Mouse (Mus musculus): ENCODE results near the gene Egr4. TPM values are rescaled to one million over a fixed set of nuclear protein-coding genes. Genes with fewer than 3 reads are reported as not detected.

Gene Egr4
- polyA plus RNA-seq, 1 experiment from 2014 or later, result not detected

DNA sequence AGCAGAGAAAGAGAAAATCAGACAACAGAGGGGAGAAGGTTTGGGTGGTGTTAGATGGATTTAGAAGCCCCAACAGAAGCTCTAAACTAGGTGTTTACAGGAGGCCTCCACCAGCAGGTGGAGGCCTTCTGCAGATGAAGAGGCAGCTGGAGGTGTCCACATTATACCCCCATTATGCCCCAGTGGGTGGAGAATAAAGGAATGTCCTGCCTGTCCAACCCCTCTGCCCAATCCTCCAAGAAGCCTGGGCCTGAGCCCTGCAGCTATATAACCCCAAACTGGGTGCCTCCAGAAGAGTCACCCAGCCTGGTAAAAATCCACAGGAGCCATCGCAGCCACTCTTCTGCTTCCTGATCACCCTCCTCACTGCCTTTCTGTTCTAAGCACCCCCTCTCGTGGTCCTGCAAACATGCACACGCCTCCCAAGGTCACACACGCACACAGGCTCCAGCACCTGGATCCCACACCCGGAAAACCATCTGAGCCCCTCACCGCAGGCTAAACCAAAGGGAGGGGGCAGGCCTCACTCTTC lies 11.8 kb downstream of the Egr4 start:
- Histone ChIP-seq H3K9ac (ENCODE audit: low read length) (no peak overlapping the region), H3K4me3 (replicated peaks; ENCODE audit: low read length) (no peak overlapping the region), H3K36me3 (ENCODE audit: control insufficient read depth, insufficient read depth, low read length) (no peaks in the 10 kb centered on the region), H3K9me3 (replicated peaks; ENCODE audit: control insufficient read depth, low read length) (no peaks in the 10 kb centered on the region), H3K27me3 (ENCODE audit: control insufficient read depth, insufficient read depth, low read length) (peaks cover 8% of the 10 kb centered on the region; the same call in 1 of the 2 replicates), H3K4me2 (ENCODE audit: low read depth, low read length) (peak overlapping the region; percentile 91), H3K27ac (ENCODE audit: low read length) (no peak overlapping the region), H3K4me1 (ENCODE audit: control insufficient read depth, insufficient read depth, low read length) (no peaks in the 10 kb centered on the region; the same call in 1 of the 2 replicates)
- 18% methylated on average over 6 of the region's 6 CpGs for WGBS
- ATAC-seq (ENCODE audit: insufficient read depth, low FRiP score), result no peak

DNA sequence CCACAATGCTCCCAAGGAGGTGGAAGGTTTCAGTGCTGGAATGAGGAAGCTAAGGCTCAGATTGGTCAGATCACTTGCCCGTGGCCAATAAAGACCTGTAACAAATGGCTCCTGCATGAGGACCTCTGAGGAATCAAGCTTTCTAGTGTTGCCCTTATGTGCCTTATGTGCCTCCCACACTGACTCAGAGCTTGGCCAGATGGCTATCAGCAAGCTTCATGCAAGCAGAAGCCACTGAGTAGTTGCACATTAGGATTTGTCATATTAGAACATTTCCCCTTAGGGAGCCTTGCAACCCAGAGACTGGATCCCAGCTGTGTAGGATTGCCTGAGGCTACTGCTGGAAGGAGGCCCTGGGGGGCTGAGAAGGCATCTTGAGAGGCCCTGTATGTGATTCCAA lies 13.0 kb downstream of the Egr4 start:
- ATAC-seq (ENCODE audit: insufficient read depth, low FRiP score), result no peak
- Histone ChIP-seq H3K27ac (ENCODE audit: low read length) (no peak overlapping the region), H3K4me3 (replicated peaks; ENCODE audit: low read length) (no peak overlapping the region), H3K9ac (ENCODE audit: low read length) (no peak overlapping the region), H3K4me2 (ENCODE audit: low read depth, low read length) (no peak overlapping the region), H3K36me3 (ENCODE audit: control insufficient read depth, insufficient read depth, low read length) (no peaks in the 10 kb centered on the region), H3K9me3 (replicated peaks; ENCODE audit: control insufficient read depth, low read length) (no peaks in the 10 kb centered on the region), H3K4me1 (ENCODE audit: control insufficient read depth, insufficient read depth, low read length) (no peaks in the 10 kb centered on the region; the same call in 1 of the 2 replicates), H3K27me3 (ENCODE audit: control insufficient read depth, insufficient read depth, low read length) (peaks cover 8% of the 10 kb centered on the region; the same call in 1 of the 2 replicates)
- 60% methylated on average over 1 of the region's 1 CpGs for WGBS

DNA sequence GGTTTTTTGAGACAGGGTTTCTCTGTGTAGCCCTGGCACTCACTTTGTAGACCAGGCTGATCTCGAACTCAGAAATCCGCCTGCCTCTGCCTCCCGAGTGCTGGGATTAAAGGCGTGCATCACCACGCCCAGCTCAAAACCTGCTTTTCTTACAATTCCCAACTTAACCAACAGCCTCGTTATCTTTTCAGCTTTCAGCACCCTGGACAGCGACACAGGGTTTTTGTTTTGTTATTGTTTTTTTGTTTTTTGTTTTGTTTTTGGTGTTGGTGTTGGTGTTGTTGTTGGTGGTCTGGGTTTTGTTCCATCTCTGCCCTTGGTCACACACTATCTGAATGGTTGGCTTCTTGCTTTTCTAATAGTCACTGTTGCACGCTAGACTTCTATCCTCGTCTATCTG lies 15.2 kb downstream of the Egr4 start:
- no peak for ATAC-seq (ENCODE audit: insufficient read depth, low FRiP score)
- Histone ChIP-seq H3K9ac (ENCODE audit: low read length) (no peak overlapping the region), H3K4me3 (replicated peaks; ENCODE audit: low read length) (no peak overlapping the region), H3K4me1 (ENCODE audit: control insufficient read depth, insufficient read depth, low read length) (no peaks in the 10 kb centered on the region; the same call in 1 of the 2 replicates), H3K4me2 (ENCODE audit: low read depth, low read length) (no peak overlapping the region), H3K27ac (ENCODE audit: low read length) (no peak overlapping the region), H3K9me3 (replicated peaks; ENCODE audit: control insufficient read depth, low read length) (no peaks in the 10 kb centered on the region), H3K36me3 (ENCODE audit: control insufficient read depth, insufficient read depth, low read length) (no peaks in the 10 kb centered on the region), H3K27me3 (ENCODE audit: control insufficient read depth, insufficient read depth, low read length) (no peaks in the 10 kb centered on the region)
- 58% methylated on average over 9 of the region's 9 CpGs for WGBS

DNA sequence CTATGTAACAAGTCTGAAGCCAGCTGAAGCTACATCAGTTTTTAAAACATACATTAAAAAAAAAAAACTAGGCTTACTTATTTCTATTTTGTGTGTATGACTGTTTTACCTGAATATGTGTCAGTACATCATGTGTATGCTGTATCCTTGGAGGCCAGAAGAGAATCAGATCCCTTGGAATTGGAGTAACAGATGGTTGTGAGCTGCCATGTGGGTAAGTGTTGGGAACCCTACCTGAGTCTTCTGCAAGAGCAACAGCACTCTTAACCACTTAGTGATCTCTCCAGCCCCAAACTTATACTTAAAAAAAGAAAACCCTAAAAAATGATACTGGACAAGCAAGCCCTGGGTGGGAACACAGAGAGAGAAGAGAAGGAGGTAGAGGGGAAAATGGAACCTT lies 16.4 kb downstream of the Egr4 start:
- Histone ChIP-seq H3K27ac (ENCODE audit: low read length) (no peak overlapping the region), H3K4me3 (replicated peaks; ENCODE audit: low read length) (no peak overlapping the region), H3K9me3 (replicated peaks; ENCODE audit: control insufficient read depth, low read length) (no peaks in the 10 kb centered on the region), H3K36me3 (ENCODE audit: control insufficient read depth, insufficient read depth, low read length) (no peaks in the 10 kb centered on the region), H3K4me1 (ENCODE audit: control insufficient read depth, insufficient read depth, low read length) (no peaks in the 10 kb centered on the region; the same call in 1 of the 2 replicates), H3K4me2 (ENCODE audit: low read depth, low read length) (no peak overlapping the region), H3K9ac (ENCODE audit: low read length) (no peak overlapping the region), H3K27me3 (ENCODE audit: control insufficient read depth, insufficient read depth, low read length) (no peaks in the 10 kb centered on the region)
- ATAC-seq (ENCODE audit: insufficient read depth, low FRiP score), result no peak

DNA sequence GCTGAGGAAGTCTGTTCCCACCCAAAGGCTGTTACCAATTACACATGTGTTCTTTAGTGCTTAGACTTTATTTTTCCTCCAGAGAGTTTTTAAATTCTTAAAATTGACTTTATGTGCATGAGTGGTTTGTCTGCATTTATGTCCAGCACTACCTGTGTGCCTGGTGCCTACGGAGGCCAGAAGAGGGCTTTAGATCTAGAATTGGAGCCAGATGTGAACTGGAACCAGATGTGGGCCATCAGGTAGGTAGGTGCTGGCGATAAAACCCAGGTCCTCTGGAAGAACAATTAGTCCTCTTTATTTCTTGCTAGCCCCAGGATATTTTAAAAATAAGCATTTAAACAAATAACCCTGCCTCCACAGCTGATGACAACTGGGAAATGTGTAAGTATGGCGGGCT lies 21.8 kb downstream of the Egr4 start:
- no peak for ATAC-seq (ENCODE audit: insufficient read depth, low FRiP score)
- H3K4me3 ChIP-seq (replicated peaks; ENCODE audit: low read length), result no peak overlapping the region
- no peaks in the 10 kb centered on the region for H3K36me3 ChIP-seq (ENCODE audit: control insufficient read depth, insufficient read depth, low read length)
- H3K27me3 ChIP-seq (ENCODE audit: control insufficient read depth, insufficient read depth, low read length), result no peaks in the 10 kb centered on the region
- H3K9ac ChIP-seq (ENCODE audit: low read length), result no peak overlapping the region
- no peaks in the 10 kb centered on the region for H3K9me3 ChIP-seq (replicated peaks; ENCODE audit: control insufficient read depth, low read length)
- no peaks in the 10 kb centered on the region for H3K4me1 ChIP-seq (ENCODE audit: control insufficient read depth, insufficient read depth, low read length)
- WGBS, result 93% methylated on average over 3 of the region's 3 CpGs
- no peak overlapping the region for H3K4me2 ChIP-seq (ENCODE audit: low read depth, low read length)
- H3K27ac ChIP-seq (ENCODE audit: low read length), result no peak overlapping the region

DNA sequence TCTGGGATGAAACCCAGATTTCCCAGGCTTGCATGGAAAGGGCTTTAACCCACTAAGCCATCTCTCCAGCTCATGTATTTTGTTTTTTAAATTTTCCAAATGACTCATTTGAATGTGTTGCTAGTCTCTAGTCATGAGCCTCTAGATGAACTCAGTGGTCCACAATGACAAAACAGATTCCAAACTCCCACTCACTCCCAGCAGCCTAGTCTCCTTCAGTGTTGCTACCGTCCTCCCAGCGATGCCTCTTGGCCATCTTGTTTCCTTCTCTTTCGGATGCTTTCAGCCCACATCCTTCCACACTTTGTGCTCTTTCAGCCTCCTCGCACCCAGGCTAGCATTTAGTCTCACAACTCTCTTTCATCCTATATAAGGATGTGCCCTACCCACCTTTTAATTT lies 23.1 kb downstream of the Egr4 start:
- no peak overlapping the region for H3K9ac ChIP-seq (ENCODE audit: low read length)
- no peaks in the 10 kb centered on the region for H3K9me3 ChIP-seq (replicated peaks; ENCODE audit: control insufficient read depth, low read length)
- no peak overlapping the region for H3K4me3 ChIP-seq (replicated peaks; ENCODE audit: low read length)
- WGBS, result 83% methylated on average over 4 of the region's 4 CpGs
- no peaks in the 10 kb centered on the region for H3K36me3 ChIP-seq (ENCODE audit: control insufficient read depth, insufficient read depth, low read length)
- H3K4me2 ChIP-seq (ENCODE audit: low read depth, low read length), result peak overlapping the region; percentile 25; the same call in 1 of the 2 replicates
- H3K27me3 ChIP-seq (ENCODE audit: control insufficient read depth, insufficient read depth, low read length), result peaks cover 1% of the 10 kb centered on the region; the same call in 1 of the 2 replicates
- no peak for ATAC-seq (ENCODE audit: insufficient read depth, low FRiP score)
- no peak overlapping the region for H3K27ac ChIP-seq (ENCODE audit: low read length)
- H3K4me1 ChIP-seq (ENCODE audit: control insufficient read depth, insufficient read depth, low read length), result no peaks in the 10 kb centered on the region

DNA sequence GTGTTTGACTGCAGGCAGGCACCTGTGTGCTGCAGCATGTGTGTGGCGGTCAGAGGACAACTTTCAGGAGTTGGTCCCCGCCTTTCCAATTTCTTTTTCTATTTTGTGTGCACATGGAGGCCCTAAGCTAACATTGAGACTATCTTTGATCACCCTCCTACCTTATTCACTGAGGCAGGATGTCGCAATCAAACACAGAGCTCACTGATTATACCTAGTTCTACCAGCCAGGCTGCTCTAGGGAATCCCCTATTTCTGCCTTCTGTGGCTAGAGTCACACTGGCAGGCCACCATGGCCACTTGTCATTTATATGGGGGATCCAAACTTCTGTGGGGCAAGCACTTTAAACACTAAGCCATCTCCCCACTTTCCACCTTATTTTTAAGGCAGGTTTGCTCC lies 23.7 kb downstream of the Egr4 start:
- H3K4me3 ChIP-seq (replicated peaks; ENCODE audit: low read length), result no peak overlapping the region
- peak; percentile 77; the same call in 1 of the 2 replicates for ATAC-seq (ENCODE audit: insufficient read depth, low FRiP score)
- peak overlapping the region; percentile 25; the same call in 1 of the 2 replicates for H3K4me2 ChIP-seq (ENCODE audit: low read depth, low read length)
- 0 out of 2 replicates have a peak overlapping the region, but pooled peaks have one; percentile 6 for H3K27ac ChIP-seq (ENCODE audit: low read length)
- WGBS, result 49% methylated on average over 3 of the region's 3 CpGs
- peaks cover under 1% of the 10 kb centered on the region; the same call in 1 of the 2 replicates for H3K4me1 ChIP-seq (ENCODE audit: control insufficient read depth, insufficient read depth, low read length)
- peaks cover 6% of the 10 kb centered on the region for H3K27me3 ChIP-seq (ENCODE audit: control insufficient read depth, insufficient read depth, low read length)
- H3K36me3 ChIP-seq (ENCODE audit: control insufficient read depth, insufficient read depth, low read length), result no peaks in the 10 kb centered on the region
- no peaks in the 10 kb centered on the region for H3K9me3 ChIP-seq (replicated peaks; ENCODE audit: control insufficient read depth, low read length)
- H3K9ac ChIP-seq (ENCODE audit: low read length), result no peak overlapping the region

DNA sequence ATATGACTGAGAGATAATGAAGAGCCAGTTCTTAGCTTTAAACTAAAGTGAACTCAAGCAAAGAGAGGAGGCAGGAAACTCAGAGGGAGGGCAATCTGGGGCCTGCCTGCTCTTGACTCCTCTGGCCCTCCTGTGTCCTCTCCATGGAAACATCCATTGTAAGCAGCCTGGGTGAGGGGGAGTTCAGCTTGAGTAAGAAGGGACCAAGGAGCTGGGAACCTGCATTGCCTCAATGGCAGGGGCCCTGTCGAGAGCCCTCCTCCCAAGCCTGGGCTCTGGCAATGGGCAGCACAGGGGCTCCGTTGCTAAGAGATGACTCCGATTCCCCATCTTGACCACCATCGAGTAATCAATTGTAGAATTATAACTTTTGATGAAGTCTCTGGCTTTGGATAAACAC lies 24.9 kb downstream of the Egr4 start:
- ATAC-seq (ENCODE audit: insufficient read depth, low FRiP score), result no peak
- no peak overlapping the region for H3K27ac ChIP-seq (ENCODE audit: low read length)
- no peaks in the 10 kb centered on the region for H3K9me3 ChIP-seq (replicated peaks; ENCODE audit: control insufficient read depth, low read length)
- 83% methylated on average over 4 of the region's 4 CpGs for WGBS
- no peak overlapping the region for H3K4me3 ChIP-seq (replicated peaks; ENCODE audit: low read length)
- H3K9ac ChIP-seq (ENCODE audit: low read length), result no peak overlapping the region
- no peak overlapping the region for H3K4me2 ChIP-seq (ENCODE audit: low read depth, low read length)
- peaks cover 19% of the 10 kb centered on the region for H3K27me3 ChIP-seq (ENCODE audit: control insufficient read depth, insufficient read depth, low read length)
- no peaks in the 10 kb centered on the region for H3K36me3 ChIP-seq (ENCODE audit: control insufficient read depth, insufficient read depth, low read length)
- H3K4me1 ChIP-seq (ENCODE audit: control insufficient read depth, insufficient read depth, low read length), result peaks cover 6% of the 10 kb centered on the region; the same call in 1 of the 2 replicates

DNA sequence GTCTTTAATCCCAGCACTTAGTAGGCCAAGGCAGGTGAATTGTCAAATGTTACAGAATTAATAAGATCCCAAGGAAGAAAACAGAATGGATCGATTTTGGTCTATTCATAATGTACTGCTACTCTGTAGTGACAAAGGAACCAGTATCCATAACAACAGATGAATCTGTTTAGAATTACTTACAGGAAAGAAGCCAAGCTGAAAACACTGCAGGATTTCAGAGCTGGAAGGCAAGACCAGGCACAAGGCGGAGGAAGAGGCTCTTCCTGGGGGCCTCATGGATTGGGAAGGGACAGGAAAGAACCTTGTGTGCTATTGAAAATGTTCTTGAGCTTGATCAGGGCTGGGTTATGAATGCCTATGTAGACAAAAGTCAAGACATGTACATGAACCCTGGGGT lies 27.7 kb downstream of the Egr4 start:
- H3K9me3 ChIP-seq (replicated peaks; ENCODE audit: control insufficient read depth, low read length), result no peaks in the 10 kb centered on the region
- 75% methylated on average over 2 of the region's 2 CpGs for WGBS
- H3K4me1 ChIP-seq (ENCODE audit: control insufficient read depth, insufficient read depth, low read length), result peaks cover 6% of the 10 kb centered on the region; the same call in 1 of the 2 replicates
- no peak for ATAC-seq (ENCODE audit: insufficient read depth, low FRiP score)
- H3K36me3 ChIP-seq (ENCODE audit: control insufficient read depth, insufficient read depth, low read length), result no peaks in the 10 kb centered on the region
- H3K9ac ChIP-seq (ENCODE audit: low read length), result no peak overlapping the region
- no peak overlapping the region for H3K4me3 ChIP-seq (replicated peaks; ENCODE audit: low read length)
- no peak overlapping the region for H3K4me2 ChIP-seq (ENCODE audit: low read depth, low read length)
- H3K27ac ChIP-seq (ENCODE audit: low read length), result no peak overlapping the region
- H3K27me3 ChIP-seq (ENCODE audit: control insufficient read depth, insufficient read depth, low read length), result peaks cover 24% of the 10 kb centered on the region
